Mouse (Mus musculus): ENCODE results near the gene Gng4. TPM values are rescaled to one million over a fixed set of nuclear protein-coding genes. Genes with fewer than 3 reads are reported as not detected.

The Gng4 gene
- polyA plus RNA-seq, 1 experiment from 2014 or later, result 2.1 TPM

GRCm38 (mm10) chr13:13866339-13866738, 82.5 kb downstream of the Gng4 start:
- no peak overlapping the region for H3K4me2 ChIP-seq (replicated peaks; ENCODE audit: low read depth, low read length)
- WGBS, result 46% methylated on average over 2 of the region's 2 CpGs
- ATAC-seq (ENCODE audit: insufficient number of reproducible peaks, insufficient read depth, low FRiP score, low read depth), result no peak

DNA sequence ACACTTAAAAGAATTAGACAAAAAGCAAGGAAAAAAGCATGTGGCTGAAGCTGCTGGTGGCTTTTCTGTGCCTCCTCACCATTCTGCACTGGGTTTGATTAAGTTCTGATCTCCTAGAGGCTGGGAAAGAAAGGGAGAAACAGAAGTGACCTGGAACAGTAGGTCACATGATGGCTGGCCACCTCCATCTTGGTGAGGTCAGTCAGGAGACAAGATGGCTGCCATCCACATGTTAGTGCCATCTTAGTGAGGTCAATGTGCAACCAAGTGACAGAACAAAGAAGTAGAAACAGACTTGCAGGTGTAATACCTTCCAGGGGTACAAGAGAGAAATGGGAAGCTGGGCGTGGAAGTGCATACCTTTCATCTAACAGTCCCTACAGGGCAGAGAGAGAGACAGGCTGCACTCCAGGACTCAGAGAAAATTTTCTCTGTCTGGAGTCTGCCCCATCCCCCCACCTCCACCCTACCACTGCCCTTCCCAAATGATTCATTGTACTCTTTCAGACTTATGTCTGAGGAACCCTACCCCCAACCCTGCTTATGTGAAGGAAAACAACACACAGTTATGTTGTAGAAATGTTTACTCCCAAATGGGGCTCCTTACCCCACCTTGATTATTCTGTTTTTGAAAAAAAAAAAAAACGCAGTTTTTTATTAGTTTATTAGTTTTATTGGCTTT, 83.4 kb downstream of the Gng4 start:
- Histone ChIP-seq H3K9ac (replicated peaks; ENCODE audit: low read depth, low read length) (no peak overlapping the region), H3K4me3 (ENCODE audit: low read depth, low read length) (no peak overlapping the region), H3K27me3 (ENCODE audit: control insufficient read depth, insufficient read depth, low read length) (no peaks in the 10 kb centered on the region), H3K4me2 (replicated peaks; ENCODE audit: low read depth, low read length) (no peak overlapping the region), H3K4me1 (ENCODE audit: control insufficient read depth, insufficient read depth, low read length) (no peaks in the 10 kb centered on the region), H3K27ac (ENCODE audit: low read length) (no peak overlapping the region), H3K9me3 (ENCODE audit: control insufficient read depth, low read depth, low read length) (no peaks in the 10 kb centered on the region), H3K36me3 (ENCODE audit: control insufficient read depth, insufficient read depth, low read length) (no peaks in the 10 kb centered on the region)
- 82% methylated on average over 2 of the region's 2 CpGs for WGBS
- no peak for ATAC-seq (ENCODE audit: insufficient number of reproducible peaks, insufficient read depth, low FRiP score, low read depth)

More at GRCm38 (mm10) chr13:13866339-13866738, 82.5 kb downstream of the Gng4 start:
- Histone ChIP-seq H3K27ac (ENCODE audit: low read length) (no peak overlapping the region), H3K36me3 (ENCODE audit: control insufficient read depth, insufficient read depth, low read length) (no peaks in the 10 kb centered on the region), H3K4me1 (ENCODE audit: control insufficient read depth, insufficient read depth, low read length) (no peaks in the 10 kb centered on the region), H3K9ac (replicated peaks; ENCODE audit: low read depth, low read length) (no peak overlapping the region), H3K27me3 (ENCODE audit: control insufficient read depth, insufficient read depth, low read length) (no peaks in the 10 kb centered on the region), H3K4me3 (ENCODE audit: low read depth, low read length) (no peak overlapping the region), H3K9me3 (ENCODE audit: control insufficient read depth, low read depth, low read length) (no peaks in the 10 kb centered on the region)

DNA sequence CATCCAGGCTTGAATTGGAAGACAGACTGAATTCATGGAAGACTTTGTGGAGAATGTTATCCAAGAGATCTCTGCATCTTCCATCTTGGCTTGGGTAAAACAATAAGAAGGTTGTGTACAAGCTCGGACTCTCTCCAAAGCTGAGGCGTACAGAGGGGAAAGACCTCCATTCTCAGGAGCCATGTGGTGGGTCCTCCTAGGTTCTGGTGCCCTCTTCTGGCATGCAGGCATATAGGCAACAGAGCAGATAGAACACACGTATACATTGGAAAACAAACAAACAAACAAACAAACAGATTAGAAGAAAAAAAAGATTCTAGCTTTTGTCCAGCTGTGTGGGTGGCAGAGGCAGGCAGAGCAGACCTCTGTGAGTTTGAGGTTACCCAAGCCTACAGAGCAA, 84.1 kb downstream of the Gng4 start:
- H3K4me3 ChIP-seq (ENCODE audit: low read depth, low read length), result no peak overlapping the region
- WGBS, result 24% methylated on average over 3 of the region's 3 CpGs
- no peaks in the 10 kb centered on the region for H3K36me3 ChIP-seq (ENCODE audit: control insufficient read depth, insufficient read depth, low read length)
- no peaks in the 10 kb centered on the region for H3K4me1 ChIP-seq (ENCODE audit: control insufficient read depth, insufficient read depth, low read length)
- ATAC-seq (ENCODE audit: insufficient number of reproducible peaks, insufficient read depth, low FRiP score, low read depth), result no peak
- H3K9me3 ChIP-seq (ENCODE audit: control insufficient read depth, low read depth, low read length), result no peaks in the 10 kb centered on the region
- no peak overlapping the region for H3K27ac ChIP-seq (ENCODE audit: low read length)
- H3K4me2 ChIP-seq (replicated peaks; ENCODE audit: low read depth, low read length), result no peak overlapping the region
- no peak overlapping the region for H3K9ac ChIP-seq (replicated peaks; ENCODE audit: low read depth, low read length)
- H3K27me3 ChIP-seq (ENCODE audit: control insufficient read depth, insufficient read depth, low read length), result no peaks in the 10 kb centered on the region

Other genes with a start within 250 kb of the Gng4 start
- gene Lyst, start 193.7 kb upstream of the Gng4 start, polyA plus RNA-seq (2014; fragmentation: Nextera tagmentation; extraction: Ambion mirVana), result 10.0 and 13.1 TPM in 2 replicates
- gene B3galnt2, start 170.4 kb downstream of the Gng4 start, polyA plus RNA-seq (2014; fragmentation: Nextera tagmentation; extraction: Ambion mirVana), result 45.6 and 50.4 TPM in 2 replicates